Mouse (Mus musculus): ENCODE results near the gene Sla2. TPM values are rescaled to one million over a fixed set of nuclear protein-coding genes. Genes with fewer than 3 reads are reported as not detected.
"Not testable (repeated sequence)": the region's sequence is repeated elsewhere in the genome, so short reads cannot be mapped to it uniquely, and the experiment has no call there.

Sla2 gene
- total RNA-seq, 2 experiments from 2014 or later, result not detected

DNA sequence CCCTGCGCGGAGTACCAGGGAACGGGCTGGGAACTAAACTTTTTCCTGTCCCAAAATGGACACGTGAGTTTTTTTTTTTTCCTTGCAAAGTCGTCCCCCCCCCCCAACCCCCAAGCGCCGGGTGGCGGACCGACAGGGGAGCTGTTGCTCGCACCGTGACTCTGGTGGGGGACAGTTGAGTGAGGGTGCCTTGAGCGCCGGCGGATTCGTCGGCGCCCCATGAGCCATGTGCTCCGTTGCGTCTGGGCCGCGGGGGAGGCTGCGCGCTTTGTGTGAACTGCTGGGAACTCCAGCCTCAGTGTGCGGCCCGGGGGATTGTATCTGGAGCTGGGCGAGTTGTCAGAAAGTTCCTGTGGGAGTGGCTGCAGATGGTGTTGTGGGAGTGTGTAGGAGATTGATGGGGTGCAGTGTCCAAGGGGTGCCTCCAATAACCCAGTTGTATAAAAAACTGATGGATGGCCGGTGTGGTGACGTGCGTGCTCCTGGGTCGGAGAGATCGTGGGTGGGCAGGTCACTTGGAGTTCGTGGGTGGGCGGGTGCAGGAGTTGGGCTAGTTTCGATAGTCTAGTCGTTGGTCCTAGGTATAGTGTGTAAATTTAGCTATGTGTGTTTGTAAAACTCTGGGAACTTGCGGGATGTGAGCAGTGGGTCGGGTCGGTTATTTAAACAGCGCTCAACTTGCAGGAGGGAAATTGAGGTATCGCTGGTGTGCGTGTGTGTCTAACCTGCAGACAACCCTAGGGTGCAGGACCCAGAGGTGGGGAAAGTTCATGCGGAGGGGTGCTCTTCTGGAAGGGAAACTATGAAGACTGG, 45.8 kb downstream of the Sla2 start:
- peak in 1 of 2 experiments; percentile 39 for DNase-seq (ENCODE audit: low spot score in 2 of 2)

DNA sequence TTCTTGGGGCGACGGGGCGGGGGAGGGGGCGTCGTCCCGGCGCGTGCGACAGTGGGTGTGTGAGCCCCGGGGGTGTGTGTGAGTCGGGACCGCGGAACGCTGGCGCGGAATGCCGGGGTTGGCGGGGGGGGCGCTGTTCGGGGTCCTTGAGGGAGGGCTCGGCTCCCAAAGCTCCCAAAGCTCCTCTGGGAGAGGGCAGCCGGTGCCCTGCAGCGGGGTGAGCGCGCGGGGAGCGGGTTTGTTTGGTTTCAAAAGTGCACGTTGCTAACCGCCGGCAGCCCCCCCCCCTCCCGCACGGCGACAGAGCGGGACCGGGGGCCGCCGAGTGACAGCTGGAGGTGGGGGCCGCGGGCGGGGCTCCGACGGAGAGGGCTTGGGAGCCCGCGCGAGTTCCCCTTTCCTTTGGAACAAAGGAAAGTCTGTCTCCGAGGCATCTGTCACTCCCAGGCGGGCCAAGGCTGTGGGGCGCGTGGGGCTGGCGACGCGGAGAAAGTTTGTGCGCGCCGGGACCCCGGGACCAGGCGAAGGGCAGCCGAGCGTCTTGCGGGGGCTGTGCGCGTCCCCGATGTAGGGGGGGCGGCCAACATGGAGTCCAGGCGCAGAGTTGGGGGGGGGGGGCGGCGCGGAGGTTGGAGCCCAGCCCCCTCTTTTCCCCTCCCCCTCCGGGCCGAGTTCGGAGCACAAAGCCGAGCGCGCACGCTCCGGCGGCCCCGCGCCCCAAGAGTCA, 46.5 kb downstream of the Sla2 start:
- DNase-seq (ENCODE audit: low spot score in 2 of 2), result peak in 1 of 2 experiments; percentile 18

DNA sequence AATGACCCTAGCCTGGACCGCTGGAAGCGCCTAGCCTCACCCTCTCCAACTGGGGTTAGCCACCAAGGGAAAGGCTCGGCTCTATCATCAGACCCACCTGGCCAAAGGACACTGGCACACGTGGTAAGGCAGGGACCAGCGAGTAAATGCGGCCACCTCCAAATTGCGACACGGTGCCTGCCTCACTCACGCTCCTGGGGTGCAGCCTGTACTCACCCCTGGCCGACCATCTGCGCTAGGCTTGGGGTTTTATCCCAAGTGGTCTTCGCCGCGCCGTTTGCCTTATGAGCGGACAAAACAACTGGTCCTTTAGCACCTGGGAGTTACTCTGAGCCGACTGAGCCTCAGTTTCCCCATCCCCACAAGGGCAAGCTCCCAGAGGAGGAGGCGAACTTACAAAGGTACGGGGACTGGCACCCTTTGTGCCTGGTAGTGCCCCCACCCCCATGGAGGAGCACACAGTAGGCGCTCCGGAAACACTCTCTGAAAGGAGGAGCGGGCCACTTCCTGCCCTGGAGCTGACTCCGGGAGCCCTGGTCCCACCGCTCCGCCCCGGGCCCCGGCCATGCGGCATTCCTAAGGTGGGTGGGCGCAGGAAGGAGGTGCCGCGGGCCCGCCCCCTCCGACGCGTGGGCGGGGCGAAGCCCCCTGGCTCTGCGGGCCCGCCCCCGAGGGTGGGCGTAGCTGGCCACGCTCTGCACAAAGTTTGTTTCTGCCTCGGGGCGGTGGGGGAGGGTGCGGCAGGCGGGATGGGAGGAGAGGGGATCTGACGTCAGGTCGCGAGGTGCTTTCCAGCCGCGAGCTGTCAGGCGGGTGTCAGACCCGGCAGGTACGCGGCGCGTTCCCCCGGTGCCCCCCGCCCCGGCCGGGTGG, 47.4 kb downstream of the Sla2 start, which contains the start of gene Tgif2:
TSS of gene Tgif2 (plus strand) at position 689 of the 873 bp plus-strand sequence.
- DNase-seq (ENCODE audit: low spot score in 2 of 2), result peak; percentile 49 to 67

DNA sequence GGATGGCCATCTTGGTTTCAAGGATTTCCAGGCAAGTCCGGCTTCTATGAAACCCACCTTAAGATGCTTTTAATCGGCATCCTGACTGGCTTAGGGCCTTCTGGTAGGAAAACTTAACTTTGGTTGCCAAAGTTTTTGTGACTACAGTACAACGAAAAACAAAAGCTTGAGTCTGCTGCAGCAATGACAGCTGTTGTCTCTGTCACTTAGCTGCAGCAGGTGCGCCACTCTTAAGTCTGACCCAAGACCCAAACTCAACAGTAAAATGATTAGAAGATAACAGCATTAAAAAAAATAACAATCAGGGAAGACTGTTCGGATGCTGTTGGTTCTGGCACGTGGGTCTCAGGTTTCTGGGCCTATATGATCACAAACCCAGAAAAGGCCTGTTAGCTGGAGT, 48.2 kb downstream of the Sla2 start:
- no peak for DNase-seq (ENCODE audit: low spot score in 2 of 2)

DNA sequence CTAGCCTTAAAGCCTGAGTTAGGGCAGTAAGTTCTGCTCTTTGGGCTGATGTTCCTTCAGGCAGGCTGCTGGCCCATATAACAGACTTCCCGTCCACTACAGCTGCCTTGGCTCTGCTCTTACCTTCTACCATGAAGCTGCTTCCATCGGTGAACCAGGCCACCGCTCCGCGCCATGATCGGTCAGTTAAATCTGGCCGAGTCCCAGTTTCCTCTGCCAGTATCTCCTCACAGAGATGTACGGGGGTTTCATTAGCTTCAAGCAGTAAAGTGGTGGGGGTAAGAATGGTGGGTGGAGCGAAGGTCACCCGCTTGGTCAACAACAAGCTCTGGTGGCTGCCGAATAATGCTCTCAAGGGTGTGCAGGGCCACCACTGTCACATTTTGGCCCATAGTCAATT, 52.7 kb downstream of the Sla2 start:
- DNase-seq (ENCODE audit: low spot score in 2 of 2), result no peak

DNA sequence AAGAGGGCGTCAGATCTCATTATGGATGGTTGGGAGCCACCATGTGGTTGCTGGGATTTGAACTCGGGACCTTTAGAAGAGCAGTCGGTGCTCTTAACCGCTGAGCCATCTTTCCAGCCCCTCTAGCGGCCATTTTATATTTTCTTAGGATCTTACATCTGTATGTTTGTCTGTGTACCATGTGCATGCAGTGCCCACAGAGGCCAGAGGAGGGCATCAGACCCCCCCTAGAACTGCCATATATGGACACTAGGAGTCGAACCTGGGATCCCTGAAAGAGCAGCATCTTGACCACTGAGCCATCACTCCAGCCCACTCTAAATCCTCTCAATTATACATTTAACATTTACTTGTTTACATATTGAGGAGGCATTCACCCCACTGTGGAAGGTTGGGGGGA, 61.9 kb downstream of the Sla2 start:
- DNase-seq (ENCODE audit: low spot score in 2 of 2), result not testable (repeated sequence)

Other genes starting within 250 kb of the Sla2 start
- 10 to 100 TPM; 82.3 to 84.4 TPM for gene Myl9, start 111.8 kb downstream of the Sla2 start, total RNA-seq (2021)
- 10 to 100 TPM; 23.0 to 25.1 TPM for gene Tgif2, start 47.2 kb downstream of the Sla2 start, total RNA-seq (2021)
- 1 to 10 TPM; 4.3 to 5.2 TPM for gene 4930518I15Rik, start 29.2 kb downstream of the Sla2 start, total RNA-seq (2021)
- 100 to 1,000 TPM; 190 to 203 TPM for gene Rab5if, start 24.1 kb downstream of the Sla2 start, total RNA-seq (2021)
- 10 to 100 TPM; 47.2 to 47.9 TPM for gene Ndrg3, start 104.9 kb upstream of the Sla2 start, total RNA-seq (2021)
- 10 to 100 TPM; 19.9 to 22.3 TPM for gene Dsn1, start 120.0 kb upstream of the Sla2 start, total RNA-seq (2021)
- 10 to 100 TPM; 46.3 to 47.0 TPM for gene Soga1, start 192.1 kb upstream of the Sla2 start, total RNA-seq (2021)
- not detected for gene Tldc2, start 199.9 kb upstream of the Sla2 start, total RNA-seq (2021)
- 10 to 100 TPM; 30.8 to 32.6 TPM for gene Samhd1, start 248.1 kb upstream of the Sla2 start, total RNA-seq (2021)